Mouse (Mus musculus): ENCODE measurements around the gene Gm39653.
"Not testable (repeated sequence)": the region's sequence is repeated elsewhere in the genome, so short reads cannot be mapped to it uniquely, and the experiment has no call there.

Gene Gm39653

GRCm38 (mm10) chr1:63615668-63616067, at the start of gene Gm39653:
Gm39653 (plus strand) TSS chr1:63615968.
- DNase-seq (ENCODE audit: low read depth, low spot score), result no peak

- no peak for DNase-seq (ENCODE audit: low read depth, low spot score)
These were observed 49.3 kb upstream of the Gm39653 start for GRCm38 (mm10) chr1:63566501-63566900.

GRCm38 (mm10) chr1:63567031-63567430, 48.7 kb upstream of the Gm39653 start:
- DNase-seq (ENCODE audit: low read depth, low spot score), result no peak

GRCm38 (mm10) chr1:63572229-63572628, 43.5 kb upstream of the Gm39653 start:
- DNase-seq (ENCODE audit: low read depth, low spot score), result no peak

GRCm38 (mm10) chr1:63573432-63573831, 42.3 kb upstream of the Gm39653 start:
- DNase-seq (ENCODE audit: low read depth, low spot score), result no peak

GRCm38 (mm10) chr1:63573864-63574611, 41.7 kb upstream of the Gm39653 start:
- DNase-seq (ENCODE audit: low read depth, low spot score), result no peak

- DNase-seq (ENCODE audit: low read depth, low spot score), result no peak
These were observed 39.0 kb upstream of the Gm39653 start for GRCm38 (mm10) chr1:63576803-63577202.

GRCm38 (mm10) chr1:63579153-63579552, 36.6 kb upstream of the Gm39653 start:
- DNase-seq (ENCODE audit: low read depth, low spot score), result no peak

GRCm38 (mm10) chr1:63586869-63587268, 28.9 kb upstream of the Gm39653 start:
- DNase-seq (ENCODE audit: low read depth, low spot score), result no peak

- DNase-seq (ENCODE audit: low read depth, low spot score), result no peak
These were observed 11.8 kb upstream of the Gm39653 start for GRCm38 (mm10) chr1:63603870-63604500.

- peak; percentile 60 for DNase-seq (ENCODE audit: low read depth, low spot score)
These were observed 6.2 kb upstream of the Gm39653 start for GRCm38 (mm10) chr1:63609613-63610012.

GRCm38 (mm10) chr1:63614594-63614993, 1.2 kb upstream of the Gm39653 start:
- peak; percentile 68 for DNase-seq (ENCODE audit: low read depth, low spot score)

- DNase-seq (ENCODE audit: low read depth, low spot score), result no peak
These were observed 12.4 kb downstream of the Gm39653 start for GRCm38 (mm10) chr1:63628211-63628610.

- not testable (repeated sequence) for DNase-seq (ENCODE audit: low read depth, low spot score)
These were observed 14.6 kb downstream of the Gm39653 start for GRCm38 (mm10) chr1:63630390-63630789.

- DNase-seq (ENCODE audit: low read depth, low spot score), result no peak
These were observed 24.2 kb downstream of the Gm39653 start for GRCm38 (mm10) chr1:63639921-63640320.

- DNase-seq (ENCODE audit: low read depth, low spot score), result peak; percentile 87
These were observed 42.2 kb downstream of the Gm39653 start for GRCm38 (mm10) chr1:63658016-63658415.

GRCm38 (mm10) chr1:63659591-63659990, 43.8 kb downstream of the Gm39653 start:
- peak; percentile 85 for DNase-seq (ENCODE audit: low read depth, low spot score)

GRCm38 (mm10) chr1:63666089-63666488, 50.3 kb downstream of the Gm39653 start:
- no peak for DNase-seq (ENCODE audit: low read depth, low spot score)

GRCm38 (mm10) chr1:63667201-63667948, 51.6 kb downstream of the Gm39653 start:
- DNase-seq (ENCODE audit: low read depth, low spot score), result peak; percentile 69

GRCm38 (mm10) chr1:63667949-63668851, 52.4 kb downstream of the Gm39653 start:
- DNase-seq (ENCODE audit: low read depth, low spot score), result peak; percentile 48

GRCm38 (mm10) chr1:63668852-63669160, 53.0 kb downstream of the Gm39653 start:
- DNase-seq (ENCODE audit: low read depth, low spot score), result peak; percentile 73

Measured in ES-CJ7 (cell line).